Mouse (Mus musculus) embryonic fibroblast, embryonic 13.5 days (primary cell): ENCODE results near the gene Unc119b.

ENCODE experiments used
- CTCF ChIP-seq: IDR thresholded peaks from 2 replicates; pipeline ENCODE4 v1.5.1; 2011; ENCODE audit warnings: mild to moderate bottlenecking, control low read depth, low read length, moderate library complexity, borderline replicate concordance; ENCODE audit not compliant: insufficient read depth
- POLR2A ChIP-seq: IDR thresholded peaks from 2 replicates; pipeline ENCODE4 v1.6.1; 2011; ENCODE audit warnings: low read depth, mild to moderate bottlenecking, control low read depth, low read length, moderate library complexity

- TF ChIP-seq CTCF: no peak
- no peak for TF ChIP-seq POLR2A
Observed at GRCm38 (mm10) chr5:115149675-115150459, 15.1 kb upstream of the Unc119b start.
